In the genomic region with DNA sequence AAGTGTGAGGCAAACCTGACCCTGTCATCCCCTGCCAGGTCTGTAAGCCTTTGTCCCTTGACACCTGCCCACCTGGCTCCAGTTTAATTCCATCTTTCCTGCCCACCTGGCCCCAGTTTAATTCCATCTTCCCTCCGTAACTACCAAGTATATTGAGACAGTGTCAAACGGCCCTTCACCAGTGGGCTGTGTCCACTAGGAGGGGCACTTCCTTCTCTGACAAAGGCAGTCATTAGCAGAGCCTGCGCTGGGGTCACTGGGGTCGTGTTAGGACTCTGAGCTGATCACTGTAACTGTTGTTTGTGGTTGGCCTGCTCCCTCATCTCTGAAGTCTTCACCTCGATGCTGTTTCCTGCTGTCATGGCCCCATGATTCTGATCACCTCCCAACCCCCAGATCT, we compare ENCODE assay signal across 11 mouse cellular contexts. TPM values are rescaled to one million over a fixed set of nuclear protein-coding genes. Genes with fewer than 3 reads are reported as not detected.
DNase-seq lines count a peak whose midpoint lies in the region; ATAC-seq and TF ChIP-seq lines count a peak whose summit lies in the region.
"Had no signal": no experiment of that assay in that cellular context is flagged by ENCODE, and none has a peak within 500 bp of the region (broad histone marks: within the 10 kb centered on the region; RNA-seq: fewer than 3 reads in every experiment).

No protein-coding gene starts in this region.

- H3K27ac ChIP-seq in left cerebral cortex, adult 2 months: no peak overlapping the region
- H3K27ac ChIP-seq: embryonic facial prominence, embryonic 15.5 days; heart, embryonic 15.5 days; limb, embryonic 12.5 days had no signal

- intact Hi-C loops in left cerebral cortex, adult 2 months (cut with DNase I): no loop called here

- no peak for ATAC-seq in CD4-positive, CD25-positive, alpha-beta regulatory T cell, adult 4 months

- peak; percentile 25 for DNase-seq in CD4-positive, CD25-positive, alpha-beta regulatory T cell, adult 2 months (ENCODE audit: low read depth, low spot score)
- no peak for DNase-seq in left cerebral cortex, adult 2 months (ENCODE audit: extremely low spot score in 1 of 2, low spot score in 2 of 2)
- DNase-seq in left cerebral cortex, adult 9 months (ENCODE audit: low spot score in 2 of 2): no peak
- DNase-seq in ZHBTc4 (ENCODE audit: low read depth, low spot score) (peak; percentile 26), adipocyte (ENCODE audit: low spot score) (no peak)
- DNase-seq in kidney, postnatal 4 days: peak; percentile 67 to 77
- DNase-seq in adrenal gland, postnatal 25 days: no peak

- peak; percentile 36 for TF ChIP-seq CTCF in left cerebral cortex, adult 2 months (IDR thresholded peaks at IDR 0.05)

- H3K4me3 ChIP-seq in left cerebral cortex, adult 2 months: no peak overlapping the region
- H3K4me3 ChIP-seq: embryonic facial prominence, embryonic 15.5 days; heart, embryonic 15.5 days; limb, embryonic 12.5 days had no signal

RNA-seq across cellular contexts. Expression of gene Zfp768, which starts 23.3 kb away (rescaled TPM):
- not detected for polyA plus RNA-seq in CD4-positive, CD25-positive, alpha-beta regulatory T cell, adult 4 months (2017; shearing (Covaris generic))
- 10 to 100 TPM; 13.4 to 14.3 TPM for total RNA-seq in left cerebral cortex, adult 2 months (2021)
- total RNA-seq in adrenal gland, postnatal 25 days (2021): 31.4 and 32.8 TPM in 2 replicates

RNA-seq across cellular contexts. Expression of gene Itgal, which starts 26.0 kb away (rescaled TPM):
- polyA plus RNA-seq in CD4-positive, CD25-positive, alpha-beta regulatory T cell, adult 4 months (2017; shearing (Covaris generic)): 100 to 1,000 TPM; 169 to 297 TPM
- under 1 TPM; 0.37 to 0.59 TPM for total RNA-seq in left cerebral cortex, adult 2 months (2021)
- total RNA-seq in adrenal gland, postnatal 25 days (2021): 0.57 and 1.0 TPM in 2 replicates

RNA-seq across cellular contexts. Expression of gene Sephs2, which starts 48.2 kb away (rescaled TPM):
- polyA plus RNA-seq in CD4-positive, CD25-positive, alpha-beta regulatory T cell, adult 4 months (2017; shearing (Covaris generic)): 10 to 100 TPM; 17.3 to 23.4 TPM
- 10 to 100 TPM; 33.0 to 39.8 TPM for total RNA-seq in left cerebral cortex, adult 2 months (2021)
- total RNA-seq in adrenal gland, postnatal 25 days (2021): 114 and 117 TPM in 2 replicates

RNA-seq across cellular contexts. Expression of gene Zfp747, which starts 53.8 kb away (rescaled TPM):
- 10 to 100 TPM; 12.7 to 17.6 TPM for polyA plus RNA-seq in CD4-positive, CD25-positive, alpha-beta regulatory T cell, adult 4 months (2017; shearing (Covaris generic))
- total RNA-seq in left cerebral cortex, adult 2 months (2021): 1 to 10 TPM; 6.5 to 8.1 TPM
- total RNA-seq in adrenal gland, postnatal 25 days (2021): 8.3 and 11.2 TPM in 2 replicates

Comparison
In these comparisons a context has a peak if more than half of its experiments do, and no peak if none do; other contexts are left out.
1. DNase-seq: peak in CD4-positive, CD25-positive, alpha-beta regulatory T cell, adult 2 months (single experiment), ZHBTc4 (single experiment) and kidney, postnatal 4 days (2 of 2); none in left cerebral cortex, adult 2 months (0 of 2), left cerebral cortex, adult 9 months (0 of 2), adipocyte (single experiment) and adrenal gland, postnatal 25 days (single experiment).